Mouse (Mus musculus) bone marrow, adult 2 months (tissue): ENCODE measurements around the gene Cnga4.

Experiments
- CTCF ChIP-seq: fragments of 200-500 bp; IDR thresholded peaks from 2 replicates; pipeline ENCODE4 v1.5.1; 2011; ENCODE audit warnings: low read length, control low read depth; ENCODE audit not compliant: control insufficient read depth, insufficient read depth
- POLR2A ChIP-seq: fragments of 200-500 bp; IDR thresholded peaks from 2 replicates; pipeline ENCODE4 v1.6.1; 2011; ENCODE audit warnings: low read depth, mild to moderate bottlenecking, control low read depth, low read length, borderline replicate concordance; ENCODE audit not compliant: control insufficient read depth

DNA sequence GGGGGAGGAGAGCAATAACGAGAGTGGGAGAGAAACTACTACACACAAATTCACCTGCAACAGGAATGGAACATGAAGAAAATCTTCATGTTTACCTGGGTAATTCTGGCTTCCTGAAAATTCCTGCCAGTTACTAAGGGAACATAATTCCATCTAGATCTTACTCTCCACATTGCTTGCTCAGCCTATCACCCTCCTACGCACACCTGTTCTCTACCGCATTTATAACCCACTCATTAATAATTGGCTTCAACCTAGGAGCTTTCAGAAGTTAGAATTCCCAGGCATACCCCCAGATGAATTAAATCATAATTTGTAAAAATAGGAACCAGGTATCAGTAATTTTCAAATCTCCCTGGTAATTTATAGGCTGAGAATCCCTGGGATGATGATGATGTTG is 30.4 kb upstream of the Cnga4 start:
- TF ChIP-seq CTCF (no peak), POLR2A (no peak)
